Mouse (Mus musculus) lung, adult 18-20 months (tissue): ENCODE data around the gene Uqcr11.

Source experiments
- DNase-seq, 2 experiments: peaks; one replicate each; pipeline ENCODE4 v3.0.0; 2022; ENCODE audit warnings: mixed read lengths in 2 of 2

Gene Uqcr11

DNA sequence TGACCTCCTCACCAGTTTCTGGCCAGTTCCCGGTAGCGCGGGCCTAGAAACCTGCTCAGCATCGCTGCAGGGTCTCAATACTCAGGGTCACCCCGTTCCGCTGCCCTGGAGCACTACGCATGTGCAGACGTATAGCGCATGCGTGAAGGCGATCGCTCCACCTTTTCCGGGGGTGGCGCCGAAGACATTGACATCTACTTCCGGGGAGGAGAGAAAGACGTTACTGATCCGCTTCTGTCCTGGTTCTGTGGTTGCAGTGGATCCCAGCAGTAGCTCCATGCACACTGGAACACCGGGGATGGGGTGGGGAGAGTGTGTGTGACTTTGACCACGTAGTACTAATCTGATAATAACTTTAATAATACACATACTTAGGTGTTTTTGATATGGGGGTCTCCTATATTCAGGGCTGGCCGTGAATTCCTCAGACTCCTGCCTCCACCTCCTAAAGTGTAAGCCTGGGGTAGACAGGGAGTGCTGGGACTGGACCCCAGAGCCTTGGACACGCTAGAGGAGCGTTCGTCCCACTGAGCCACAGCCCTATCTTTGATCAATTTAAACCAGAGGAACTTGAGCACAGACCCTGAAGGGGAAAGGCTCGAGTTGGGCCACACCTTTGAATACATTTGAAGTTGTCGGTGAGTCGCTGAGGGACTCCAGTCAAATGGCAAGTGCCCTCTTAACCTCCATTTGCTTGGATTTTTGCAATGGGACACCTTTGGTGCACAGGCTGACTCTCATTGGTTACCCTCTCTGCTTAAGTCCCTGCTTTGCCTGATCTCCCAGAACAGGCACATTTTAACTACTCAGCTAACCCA lies at the start of gene Uqcr11:
TSS of gene Uqcr11 (minus strand) at position 147 of the 818 bp plus-strand sequence.
- peak; percentile 94 for DNase-seq

GRCm38 (mm10) chr10:80455697-80456096 lies 49.1 kb upstream of the Uqcr11 start:
- no peak for DNase-seq

GRCm38 (mm10) chr10:80454781-80455180 lies 48.2 kb upstream of the Uqcr11 start:
- no peak for DNase-seq

- no peak for DNase-seq
Measured at GRCm38 (mm10) chr10:80453601-80454000, 47.0 kb upstream of the Uqcr11 start.

DNA sequence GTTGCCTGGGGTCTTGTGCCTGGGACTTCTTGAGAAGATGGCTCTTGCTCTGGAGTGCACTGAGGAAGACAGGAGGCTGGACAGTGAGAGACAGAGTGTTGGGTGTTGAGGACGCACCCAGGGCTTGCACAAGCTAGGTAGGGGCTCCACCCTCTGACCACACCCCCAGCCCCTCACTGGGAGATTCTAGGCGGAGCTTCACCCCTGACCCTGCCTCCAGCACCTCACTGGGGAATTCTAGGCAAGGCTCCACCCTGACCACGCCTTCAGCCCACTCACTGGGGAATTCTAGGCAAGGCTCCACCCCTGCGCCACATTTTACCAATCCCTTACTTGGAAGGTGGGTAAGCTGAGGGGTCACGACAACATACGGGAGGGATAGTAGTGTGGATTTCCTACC lies 44.0 kb upstream of the Uqcr11 start:
- no peak for DNase-seq

GRCm38 (mm10) chr10:80445898-80446601 lies 39.4 kb upstream of the Uqcr11 start:
- DNase-seq, result peak; percentile 78 to 86

DNA sequence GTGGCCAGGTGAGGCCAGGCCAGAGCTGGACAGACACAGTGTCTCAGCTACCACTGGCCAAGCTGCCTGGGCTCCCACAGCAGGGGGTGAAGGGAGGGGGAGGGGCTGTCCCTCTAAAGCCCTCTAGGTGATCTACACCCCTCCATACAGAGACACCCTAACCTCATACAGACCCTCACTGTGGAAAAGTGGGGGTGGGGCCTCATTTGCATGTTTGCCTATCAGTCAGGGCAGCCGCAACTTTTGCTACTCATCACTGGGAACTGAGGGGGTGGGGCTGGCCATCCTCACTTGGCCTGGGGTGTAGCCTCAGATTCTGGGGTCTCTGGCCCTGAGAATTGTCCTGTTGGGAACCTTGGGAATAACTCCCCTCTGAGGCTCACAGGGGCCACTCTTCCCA lies 38.4 kb upstream of the Uqcr11 start:
- DNase-seq, result no peak

GRCm38 (mm10) chr10:80444339-80445045 lies 37.9 kb upstream of the Uqcr11 start:
- no peak for DNase-seq

GRCm38 (mm10) chr10:80443575-80444278 lies 37.1 kb upstream of the Uqcr11 start:
- no peak for DNase-seq

DNA sequence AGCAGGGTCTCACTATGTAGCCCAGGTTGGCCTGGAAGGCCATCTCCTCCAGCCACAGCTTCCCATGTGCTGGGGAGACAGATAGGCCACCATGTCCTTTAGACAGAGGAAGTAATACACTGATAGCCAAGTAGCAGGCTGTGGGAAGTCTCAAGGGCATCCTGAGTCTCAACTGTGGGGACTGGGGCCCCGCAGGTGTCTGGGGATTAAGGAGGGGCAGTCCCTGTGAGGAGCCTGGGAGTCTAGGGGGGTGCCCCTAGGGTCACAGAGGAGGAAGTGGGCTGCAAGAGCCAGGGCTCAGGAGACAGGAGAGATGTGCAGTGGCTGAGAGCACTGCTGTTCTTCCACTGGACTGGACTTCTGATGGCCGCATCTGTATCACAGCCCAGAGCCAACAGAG lies 36.4 kb upstream of the Uqcr11 start:
- no peak for DNase-seq

GRCm38 (mm10) chr10:80441598-80441997 lies 35.0 kb upstream of the Uqcr11 start:
- no peak for DNase-seq

GRCm38 (mm10) chr10:80440031-80440430 lies 33.4 kb upstream of the Uqcr11 start:
- no peak for DNase-seq

DNA sequence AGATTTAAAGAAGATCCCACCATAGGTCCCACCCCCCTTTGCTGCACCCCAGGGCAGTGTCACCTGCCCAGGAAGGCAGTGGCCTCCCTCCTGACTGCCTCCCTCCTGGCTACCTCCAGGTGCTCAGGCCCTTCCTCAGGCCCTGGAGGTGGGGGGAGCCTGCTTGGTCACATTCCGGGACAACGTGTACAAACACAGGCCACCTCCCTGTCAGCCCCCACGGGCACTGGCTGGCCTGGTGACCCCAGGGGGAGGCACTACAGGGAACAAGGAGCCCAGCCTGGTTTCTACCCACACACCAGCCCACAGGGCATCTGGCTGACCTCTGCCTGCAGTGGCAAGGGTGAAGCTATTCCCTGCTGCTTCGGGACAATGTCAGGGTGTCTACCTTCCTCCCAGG lies 31.3 kb upstream of the Uqcr11 start:
- DNase-seq, result peak; percentile 61 to 67

DNA sequence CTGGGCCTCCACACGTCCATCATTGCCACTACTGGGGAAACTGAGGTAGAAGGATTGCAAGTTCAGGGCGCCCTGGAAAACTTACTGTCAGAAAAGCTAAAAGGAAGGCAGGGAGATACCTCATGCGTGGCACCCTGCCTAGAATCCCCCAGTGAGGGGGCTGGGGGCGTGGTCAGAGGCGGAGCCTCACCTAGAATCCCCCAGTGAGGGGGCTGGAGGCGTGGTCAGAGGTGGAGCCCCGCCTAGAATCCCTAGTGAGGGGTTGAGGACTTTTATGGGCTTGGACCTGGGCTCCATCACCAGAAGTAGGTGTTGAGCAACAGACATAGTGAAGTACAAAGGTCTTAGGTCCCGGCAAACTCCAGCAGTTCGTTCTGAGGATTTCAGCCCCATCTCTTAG lies 29.6 kb upstream of the Uqcr11 start:
- DNase-seq, result peak; percentile 38 to 56

GRCm38 (mm10) chr10:80435764-80436163 lies 29.1 kb upstream of the Uqcr11 start:
- peak; percentile 41 to 67 for DNase-seq

- no peak for DNase-seq
Measured at GRCm38 (mm10) chr10:80434823-80435222, 28.2 kb upstream of the Uqcr11 start.

DNA sequence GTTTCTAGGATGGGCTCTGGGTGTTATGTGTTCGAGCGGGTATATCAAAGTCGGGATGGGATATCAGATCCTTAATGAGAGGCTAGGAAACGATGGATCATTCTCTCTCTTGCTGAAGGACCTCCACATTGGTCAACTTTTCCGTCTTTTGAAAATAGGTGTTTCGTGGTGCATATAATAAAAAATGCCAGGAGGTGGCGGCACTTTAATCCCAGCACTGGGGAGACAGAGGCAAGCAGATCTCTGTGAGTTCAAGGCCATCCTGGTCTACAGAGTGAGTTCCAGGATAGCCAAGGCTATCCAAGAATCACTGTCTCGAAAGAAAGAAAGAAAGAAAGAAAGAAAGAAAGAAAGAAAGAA lies 27.6 kb upstream of the Uqcr11 start:
- no peak for DNase-seq

DNA sequence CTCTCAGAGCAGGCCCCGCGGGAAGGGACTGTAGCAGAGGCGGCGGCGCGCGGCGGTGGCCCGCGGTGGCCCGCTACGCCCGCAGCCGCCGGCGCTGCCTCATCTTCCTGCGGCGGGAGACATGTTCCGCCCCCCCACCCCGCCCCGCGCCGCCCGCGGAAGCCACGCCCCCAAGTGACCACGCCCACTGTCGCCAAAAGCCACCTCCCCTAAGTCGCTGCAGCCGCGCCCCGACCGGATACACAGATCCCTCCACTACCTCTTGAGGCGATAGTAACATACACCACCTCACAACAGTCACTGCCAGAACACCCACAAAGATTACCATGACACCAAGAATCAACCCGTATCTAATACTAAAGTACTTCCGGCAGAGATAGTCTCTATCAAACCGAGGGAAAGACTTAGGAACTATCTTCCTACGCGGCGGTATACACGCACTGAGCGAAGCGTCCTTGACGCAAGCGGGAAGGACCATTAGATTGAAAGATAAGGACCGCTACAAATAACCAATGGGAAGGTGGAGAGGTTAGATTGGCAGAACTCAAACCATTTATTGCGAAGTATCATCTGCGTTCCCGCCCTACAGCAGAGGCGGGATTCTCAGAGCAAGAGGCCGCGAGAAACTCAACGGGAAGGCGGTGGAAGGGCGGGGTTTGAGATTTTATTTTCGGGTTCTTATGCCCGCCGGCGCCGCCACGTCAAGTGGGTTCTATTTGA lies 27.0 kb upstream of the Uqcr11 start, which contains the start of gene Tcf3:
TSS of gene Tcf3 (minus strand) at position 135 of the 720 bp plus-strand sequence.
- DNase-seq, result peak; percentile 98

DNA sequence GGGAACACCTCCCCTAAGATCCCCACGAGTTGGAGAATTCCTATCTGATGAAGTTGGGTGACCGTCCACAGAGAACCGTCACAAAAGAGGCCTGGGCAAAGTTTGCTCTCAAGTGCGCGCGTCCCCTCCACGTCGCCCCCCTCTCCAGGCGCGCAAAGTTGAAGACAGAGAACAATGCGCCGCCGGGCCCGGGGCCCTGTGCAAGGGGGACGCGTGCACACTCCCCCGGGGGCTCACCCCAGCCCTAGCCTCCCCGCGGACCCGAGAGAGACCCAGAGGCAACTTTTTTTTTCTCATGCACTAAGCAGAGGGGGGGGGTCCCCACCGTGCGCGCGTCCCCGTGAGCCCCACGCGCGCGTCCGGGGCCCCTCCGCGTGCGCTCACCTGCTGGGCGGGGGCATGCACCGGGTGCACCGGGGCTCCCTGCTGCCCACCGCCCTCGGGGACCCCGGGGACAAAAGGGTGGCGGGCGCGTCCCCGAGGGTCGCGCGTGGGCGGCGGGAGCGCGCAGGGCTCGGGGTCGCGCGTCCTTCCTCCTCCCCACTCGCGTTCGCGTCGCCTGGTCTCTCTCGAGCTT lies 26.4 kb upstream of the Uqcr11 start:
- peak in 1 of 2 experiments; percentile 24 for DNase-seq

DNA sequence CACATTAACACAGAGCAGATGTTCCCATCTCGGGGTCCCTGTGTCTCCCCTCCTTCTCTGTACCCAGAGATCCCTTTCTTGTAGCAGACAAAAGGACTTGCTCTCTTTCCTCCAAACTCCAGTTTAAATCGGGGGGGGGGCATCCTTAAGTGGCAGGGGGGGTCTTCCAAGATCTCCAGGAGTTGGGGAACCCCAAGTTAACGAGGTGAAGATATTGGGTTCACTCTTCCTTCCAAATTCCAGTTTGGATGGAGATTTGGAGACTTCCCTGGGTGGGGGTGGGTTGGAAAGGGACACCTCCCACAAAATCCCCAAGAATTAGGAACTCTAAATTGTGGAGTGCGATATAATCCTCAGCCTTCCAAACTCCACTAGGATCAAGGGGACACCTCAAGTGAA lies 25.8 kb upstream of the Uqcr11 start:
- DNase-seq, result no peak

DNA sequence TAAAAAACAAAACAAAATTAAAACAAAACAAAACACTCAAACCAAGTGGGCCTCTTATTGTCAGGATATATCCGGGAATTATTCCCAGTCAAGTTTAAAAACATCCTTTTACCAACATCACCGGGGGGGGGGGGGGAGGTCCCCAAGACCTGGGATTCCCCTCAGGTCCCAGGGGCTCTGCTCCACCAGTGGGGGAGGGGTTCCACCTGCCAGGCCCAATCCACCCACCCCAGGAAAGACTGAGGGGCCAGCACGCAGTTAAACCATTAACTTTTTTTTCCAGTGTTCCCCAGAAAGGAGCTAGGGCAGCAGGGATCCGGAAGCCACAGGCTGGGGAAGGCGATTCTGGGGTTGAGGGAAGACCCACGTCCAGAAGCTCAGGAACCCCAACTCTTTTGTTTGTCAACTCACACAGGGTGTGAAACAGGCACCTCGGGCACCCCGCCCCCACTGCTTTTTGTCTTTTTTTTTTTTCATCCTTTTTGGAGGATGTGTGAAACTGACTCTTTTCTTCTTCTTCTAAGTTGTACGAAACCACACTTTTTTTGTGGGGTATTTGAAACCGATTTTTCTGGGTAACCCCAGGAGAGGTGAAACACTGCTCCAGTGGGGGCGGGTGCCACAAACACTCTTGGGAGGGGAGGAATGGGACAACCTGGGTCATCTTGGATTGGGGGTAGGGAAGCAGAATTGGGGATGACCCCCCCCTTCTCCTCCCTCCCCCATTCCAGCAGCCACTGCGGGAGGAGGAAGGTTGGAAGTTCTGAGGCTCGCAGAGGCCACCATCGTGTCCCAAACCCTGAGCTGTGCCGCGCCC lies 25.1 kb upstream of the Uqcr11 start:
- DNase-seq, result no peak
